Mouse (Mus musculus): ENCODE data around the gene Mrpl39. TPM values are rescaled to one million over a fixed set of nuclear protein-coding genes. Genes with fewer than 3 reads are reported as not detected.

Mrpl39 gene
- polyA plus RNA-seq (2016; fragmentation: Nextera tagmentation; extraction: Ambion mirVana) = 51.0 and 53.4 TPM in 2 replicates

GRCm38 (mm10) chr16:84735166-84736105, at the start of gene Mrpl39:
Mrpl39 (minus strand) TSS chr16:84735742.
- Histone ChIP-seq H3K4me1 (peaks cover 5% of the 10 kb centered on the region), H3K4me3 (peak within 1 kb of the TSS; percentile 81), H3K27ac (peak within 1 kb of the TSS; percentile 89), H3K36me3 (peaks cover 15% of the 10 kb centered on the region), H3K27me3 (ENCODE audit: insufficient read depth, poor library complexity, severe bottlenecking) (no peaks in the 10 kb centered on the region), H3K9me3 (no peaks in the 10 kb centered on the region)
- 1% methylated on average over 66 of the region's 66 CpGs for WGBS
- peak; percentile 97 for DNase-seq (ENCODE audit: low spot score)

GRCm38 (mm10) chr16:84784966-84785365, 49.4 kb upstream of the Mrpl39 start:
- Histone ChIP-seq H3K36me3 (no peaks in the 10 kb centered on the region), H3K27ac (no peak overlapping the region), H3K4me1 (no peaks in the 10 kb centered on the region), H3K9me3 (no peaks in the 10 kb centered on the region), H3K4me3 (no peak overlapping the region), H3K27me3 (ENCODE audit: insufficient read depth, poor library complexity, severe bottlenecking) (no peaks in the 10 kb centered on the region)
- no peak for DNase-seq (ENCODE audit: low spot score)
- 30% methylated on average over 7 of the region's 7 CpGs for WGBS

- no peak overlapping the region for H3K4me3 ChIP-seq
- 35% methylated on average over 2 of the region's 2 CpGs for WGBS
- DNase-seq (ENCODE audit: low spot score) = no peak
These were observed 47.7 kb upstream of the Mrpl39 start for GRCm38 (mm10) chr16:84783279-84783678.

GRCm38 (mm10) chr16:84779718-84780117, 44.2 kb upstream of the Mrpl39 start:
- H3K27ac ChIP-seq = no peak overlapping the region
- no peaks in the 10 kb centered on the region for H3K36me3 ChIP-seq

More at GRCm38 (mm10) chr16:84783279-84783678, 47.7 kb upstream of the Mrpl39 start:
- Histone ChIP-seq H3K27ac (no peak overlapping the region), H3K4me1 (no peaks in the 10 kb centered on the region), H3K36me3 (no peaks in the 10 kb centered on the region), H3K9me3 (no peaks in the 10 kb centered on the region), H3K27me3 (ENCODE audit: insufficient read depth, poor library complexity, severe bottlenecking) (no peaks in the 10 kb centered on the region)

GRCm38 (mm10) chr16:84778861-84779630, 43.5 kb upstream of the Mrpl39 start:
- no peak for DNase-seq (ENCODE audit: low spot score)
- no peak overlapping the region for H3K4me3 ChIP-seq
- H3K36me3 ChIP-seq = no peaks in the 10 kb centered on the region
- H3K4me1 ChIP-seq = 0 out of 2 replicates have a peak, but pooled peaks cover under 1% of the 10 kb centered on the region
- no peaks in the 10 kb centered on the region; the same call in 1 of the 2 replicates for H3K27me3 ChIP-seq (ENCODE audit: insufficient read depth, poor library complexity, severe bottlenecking)
- H3K9me3 ChIP-seq = no peaks in the 10 kb centered on the region
- H3K27ac ChIP-seq = no peak overlapping the region
- WGBS = 73% methylated on average over 6 of the region's 6 CpGs

More at GRCm38 (mm10) chr16:84779718-84780117, 44.2 kb upstream of the Mrpl39 start:
- DNase-seq (ENCODE audit: low spot score) = no peak
- 82% methylated on average over 5 of the region's 5 CpGs for WGBS
- H3K4me1 ChIP-seq = no peaks in the 10 kb centered on the region
- no peak overlapping the region for H3K4me3 ChIP-seq
- H3K9me3 ChIP-seq = no peaks in the 10 kb centered on the region
- no peaks in the 10 kb centered on the region; the same call in 1 of the 2 replicates for H3K27me3 ChIP-seq (ENCODE audit: insufficient read depth, poor library complexity, severe bottlenecking)

- Histone ChIP-seq H3K9me3 (no peaks in the 10 kb centered on the region), H3K27ac (no peak overlapping the region), H3K4me3 (no peak overlapping the region), H3K36me3 (no peaks in the 10 kb centered on the region), H3K4me1 (0 out of 2 replicates have a peak, but pooled peaks cover 5% of the 10 kb centered on the region), H3K27me3 (ENCODE audit: insufficient read depth, poor library complexity, severe bottlenecking) (no peaks in the 10 kb centered on the region; the same call in 1 of the 2 replicates)
- no peak for DNase-seq (ENCODE audit: low spot score)
- WGBS = 80% methylated on average over 6 of the region's 6 CpGs
These were observed 42.9 kb upstream of the Mrpl39 start for GRCm38 (mm10) chr16:84778431-84778830.

GRCm38 (mm10) chr16:84776089-84776784, 40.7 kb upstream of the Mrpl39 start:
- no peak for DNase-seq (ENCODE audit: low spot score)
- no peaks in the 10 kb centered on the region; the same call in 1 of the 2 replicates for H3K27me3 ChIP-seq (ENCODE audit: insufficient read depth, poor library complexity, severe bottlenecking)
- H3K36me3 ChIP-seq = no peaks in the 10 kb centered on the region
- WGBS = 59% methylated on average over 7 of the region's 7 CpGs
- 0 out of 2 replicates have a peak, but pooled peaks cover 7% of the 10 kb centered on the region for H3K4me1 ChIP-seq
- no peaks in the 10 kb centered on the region for H3K9me3 ChIP-seq
- H3K4me3 ChIP-seq = no peak overlapping the region
- no peak overlapping the region for H3K27ac ChIP-seq

- 38% methylated on average over 11 of the region's 11 CpGs for WGBS
- H3K4me3 ChIP-seq = peak overlapping the region; percentile 69
These were observed 39.8 kb upstream of the Mrpl39 start for GRCm38 (mm10) chr16:84775356-84775755.

GRCm38 (mm10) chr16:84774761-84775231, 39.3 kb upstream of the Mrpl39 start:
- no peaks in the 10 kb centered on the region for H3K36me3 ChIP-seq
- 0 out of 2 replicates have a peak, but pooled peaks cover 7% of the 10 kb centered on the region for H3K4me1 ChIP-seq
- peak overlapping the region; percentile 69 for H3K4me3 ChIP-seq
- no peaks in the 10 kb centered on the region for H3K9me3 ChIP-seq
- no peak for DNase-seq (ENCODE audit: low spot score)
- H3K27me3 ChIP-seq (ENCODE audit: insufficient read depth, poor library complexity, severe bottlenecking) = no peaks in the 10 kb centered on the region; the same call in 1 of the 2 replicates
- 1% methylated on average over 23 of the region's 23 CpGs for WGBS
- no peak overlapping the region; the same call in 1 of the 2 replicates for H3K27ac ChIP-seq

More at GRCm38 (mm10) chr16:84775356-84775755, 39.8 kb upstream of the Mrpl39 start:
- Histone ChIP-seq H3K27me3 (ENCODE audit: insufficient read depth, poor library complexity, severe bottlenecking) (no peaks in the 10 kb centered on the region; the same call in 1 of the 2 replicates), H3K4me1 (0 out of 2 replicates have a peak, but pooled peaks cover 7% of the 10 kb centered on the region), H3K9me3 (no peaks in the 10 kb centered on the region), H3K36me3 (no peaks in the 10 kb centered on the region), H3K27ac (no peak overlapping the region)
- DNase-seq (ENCODE audit: low spot score) = no peak

GRCm38 (mm10) chr16:84774003-84774703, 38.6 kb upstream of the Mrpl39 start, which contains the start of gene Jam2:
Jam2 (plus strand) TSS chr16:84774123.
- peak within 1 kb of the TSS; percentile 60 for H3K27ac ChIP-seq
- WGBS = under 1% methylated on average over 43 of the region's 43 CpGs

GRCm38 (mm10) chr16:84773268-84773861, 37.8 kb upstream of the Mrpl39 start:
- H3K27me3 ChIP-seq (ENCODE audit: insufficient read depth, poor library complexity, severe bottlenecking) = no peaks in the 10 kb centered on the region; the same call in 1 of the 2 replicates
- H3K9me3 ChIP-seq = no peaks in the 10 kb centered on the region
- H3K36me3 ChIP-seq = no peaks in the 10 kb centered on the region
- H3K4me3 ChIP-seq = peak overlapping the region; percentile 69
- DNase-seq (ENCODE audit: low spot score) = no peak
- 0 out of 2 replicates have a peak, but pooled peaks cover 7% of the 10 kb centered on the region for H3K4me1 ChIP-seq
- H3K27ac ChIP-seq = no peak overlapping the region
- WGBS = 4% methylated on average over 15 of the region's 15 CpGs

More at GRCm38 (mm10) chr16:84774003-84774703, 38.6 kb upstream of the Mrpl39 start, which contains the start of gene Jam2:
- peak; percentile 84 for DNase-seq (ENCODE audit: low spot score)
- 0 out of 2 replicates have a peak, but pooled peaks cover 7% of the 10 kb centered on the region for H3K4me1 ChIP-seq
- no peaks in the 10 kb centered on the region for H3K36me3 ChIP-seq
- no peaks in the 10 kb centered on the region for H3K9me3 ChIP-seq
- H3K4me3 ChIP-seq = peak within 1 kb of the TSS; percentile 69
- no peaks in the 10 kb centered on the region; the same call in 1 of the 2 replicates for H3K27me3 ChIP-seq (ENCODE audit: insufficient read depth, poor library complexity, severe bottlenecking)

Data from heart, embryonic 10.5 days (tissue).